Mouse (Mus musculus) heart, postnatal 0 days (tissue): ENCODE data around the gene Zdhhc9. TPM values are rescaled to one million over a fixed set of nuclear protein-coding genes. Genes with fewer than 3 reads are reported as not detected.

Experiments
- ATAC-seq: fragments of 200-750 bp; cut with Nextera tagmentation; 2 replicates; pipeline ENCODE4 v1.8.0; 2017; ENCODE audit warnings: low read depth, moderate number of reproducible peaks, moderate library complexity; ENCODE audit not compliant: insufficient read depth
- DNase-seq: peaks from one replicate; pipeline ENCODE4 v3.0.0-alpha.2; 2016; ENCODE audit warnings: low spot score
- H3K27ac ChIP-seq: fragments of 300-500 bp; sonication (generic); 2 replicates; pipeline ENCODE4 v1.5.1; 2014; ENCODE audit warnings: low read depth, mild to moderate bottlenecking
- H3K27me3 ChIP-seq: fragments of 300-500 bp; sonication (generic); 2 replicates; pipeline ENCODE4 v1.6.1; 2014; ENCODE audit warnings: low read length, mixed read lengths; ENCODE audit not compliant: control insufficient read depth, insufficient read depth
- H3K36me3 ChIP-seq: fragments of 300-500 bp; sonication (generic); replicated peaks from 2 replicates; pipeline ENCODE4 v1.6.1; 2014; ENCODE audit warnings: low read length, mixed read lengths; ENCODE audit not compliant: control insufficient read depth, insufficient read depth
- H3K4me1 ChIP-seq: fragments of 300-500 bp; sonication (generic); 2 replicates; pipeline ENCODE4 v1.6.1; 2014; ENCODE audit warnings: antibody characterized with exemption; ENCODE audit not compliant: control insufficient read depth, insufficient read depth
- H3K4me2 ChIP-seq: fragments of 300-500 bp; sonication (generic); 2 replicates; pipeline ENCODE4 v1.6.1; 2014; ENCODE audit warnings: low read depth, mild to moderate bottlenecking, low read length, moderate library complexity
- H3K4me3 ChIP-seq: fragments of 300-500 bp; sonication (generic); 2 replicates; pipeline ENCODE4 v1.5.1; 2014; ENCODE audit warnings: low read depth, low read length
- H3K9ac ChIP-seq: fragments of 300-500 bp; sonication (generic); replicated peaks from 2 replicates; pipeline ENCODE4 v1.6.1; 2014; ENCODE audit warnings: low read depth, low read length, mixed read lengths
- H3K9me3 ChIP-seq: fragments of 300-500 bp; sonication (generic); replicated peaks from 2 replicates; pipeline ENCODE4 v1.6.1; 2016; ENCODE audit warnings: low read length; ENCODE audit not compliant: control insufficient read depth
- CTCF ChIP-seq: IDR thresholded peaks from 2 replicates; pipeline ENCODE4 v1.5.1; 2016; ENCODE audit warnings: antibody characterized with exemption, control low read depth, low read depth
- EP300 ChIP-seq: IDR thresholded peaks from 2 replicates; pipeline ENCODE4 v1.6.1; 2016; ENCODE audit warnings: antibody characterized with exemption, low read depth
- WGBS: fragments of 180-500 bp; shearing (Covaris S2); extraction: QIAGEN DNeasy Blood & Tissue Kit; methylation state at CpG from one replicate; pipeline ENCODE4 v1.1.7; 2014; 5-methylcytosine and 5-hydroxymethylcytosine counted together
- polyA plus RNA-seq: library from polyadenylated mRNA; unstranded; fragments of >200 nt; fragmentation: Nextera tagmentation; extraction: Ambion mirVana; gene quantifications from 2 replicates; pipeline ENCODE4 v1.2.1, GENCODE M21; 2015
- total RNA-seq: library from RNA; depleted of rRNA; stranded (reverse); fragments of >200 nt; gene quantifications from 2 replicates; pipeline ENCODE4 v1.2.3, GENCODE M21; 2014; ENCODE audit warnings: low replicate concordance

Zdhhc9 gene
- total and polyA plus RNA-seq, 2 experiments from 2014 or later: 2.7 to 14.6 TPM

GRCm38 (mm10) chrX:48170368-48170767 is 38.3 kb downstream of the Zdhhc9 start:
- H3K4me1 ChIP-seq: no peaks in the 10 kb centered on the region
- 67% methylated on average over 1 of the region's 1 CpGs for WGBS
- DNase-seq (no peak), ATAC-seq (no peak)
- no peak overlapping the region for H3K27ac ChIP-seq
- H3K27me3 ChIP-seq: no peaks in the 10 kb centered on the region
- no peaks in the 10 kb centered on the region for H3K36me3 ChIP-seq
- H3K9ac ChIP-seq: no peak overlapping the region
- H3K4me2 ChIP-seq: no peak overlapping the region
- H3K4me3 ChIP-seq: no peak overlapping the region
- TF ChIP-seq CTCF (no peak), EP300 (no peak)
- H3K9me3 ChIP-seq: no peaks in the 10 kb centered on the region

DNA sequence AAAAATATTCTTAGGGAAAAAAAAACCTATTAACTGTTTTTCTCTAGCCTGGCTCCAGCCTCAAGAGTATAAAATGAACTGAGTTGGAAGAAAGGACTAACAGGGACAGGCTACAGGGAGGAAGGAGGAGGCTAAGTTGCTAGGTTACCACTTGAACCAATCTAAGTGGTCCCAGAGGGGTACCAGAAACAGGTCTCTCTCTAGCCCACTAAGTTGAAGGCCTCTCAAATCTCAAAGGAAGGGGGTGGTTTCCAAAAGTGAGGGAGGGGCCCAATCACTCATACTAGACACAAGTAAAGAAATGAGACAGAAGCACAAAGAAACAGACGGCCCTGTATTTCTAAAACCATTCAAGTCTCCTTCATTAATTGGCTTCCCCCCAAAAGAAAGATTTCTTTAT is 38.8 kb downstream of the Zdhhc9 start:
- H3K9ac ChIP-seq: no peak overlapping the region
- DNase-seq (no peak), ATAC-seq (no peak)
- H3K27me3 ChIP-seq: no peaks in the 10 kb centered on the region
- 67% methylated on average over 1 of the region's 1 CpGs for WGBS
- TF ChIP-seq CTCF: no peak
- no peak for TF ChIP-seq EP300
- H3K4me3 ChIP-seq: no peak overlapping the region
- H3K4me1 ChIP-seq: no peaks in the 10 kb centered on the region
- H3K9me3 ChIP-seq: no peaks in the 10 kb centered on the region
- no peaks in the 10 kb centered on the region for H3K36me3 ChIP-seq
- H3K4me2 ChIP-seq: no peak overlapping the region
- no peak overlapping the region for H3K27ac ChIP-seq

- 85% methylated on average over 11 of the region's 11 CpGs for WGBS
- Histone ChIP-seq H3K4me1 (no peaks in the 10 kb centered on the region), H3K4me3 (no peak overlapping the region), H3K27me3 (no peaks in the 10 kb centered on the region), H3K4me2 (no peak overlapping the region), H3K9me3 (no peaks in the 10 kb centered on the region), H3K27ac (no peak overlapping the region), H3K36me3 (no peaks in the 10 kb centered on the region), H3K9ac (no peak overlapping the region)
- DNase-seq (no peak), ATAC-seq (no peak)
- TF ChIP-seq CTCF (no peak), EP300 (no peak)
Measured at GRCm38 (mm10) chrX:48158229-48158919, 50.3 kb downstream of the Zdhhc9 start.

GRCm38 (mm10) chrX:48157396-48157795 is 51.3 kb downstream of the Zdhhc9 start:
- Histone ChIP-seq H3K9me3 (no peaks in the 10 kb centered on the region), H3K9ac (no peak overlapping the region), H3K4me1 (no peaks in the 10 kb centered on the region), H3K27ac (no peak overlapping the region), H3K4me3 (no peak overlapping the region), H3K27me3 (no peaks in the 10 kb centered on the region), H3K4me2 (no peak overlapping the region), H3K36me3 (no peaks in the 10 kb centered on the region)
- WGBS: 72% methylated on average over 8 of the region's 8 CpGs
- ATAC-seq: no peak
- DNase-seq: no peak
- TF ChIP-seq EP300 (no peak), CTCF (no peak)

- H3K4me3 ChIP-seq: no peak overlapping the region
- no peak for ATAC-seq
- WGBS: 70% methylated on average over 6 of the region's 6 CpGs
- no peaks in the 10 kb centered on the region for H3K9me3 ChIP-seq
- no peak for DNase-seq
- no peaks in the 10 kb centered on the region for H3K4me1 ChIP-seq
- H3K36me3 ChIP-seq: no peaks in the 10 kb centered on the region
- no peak overlapping the region for H3K4me2 ChIP-seq
- no peak overlapping the region for H3K27ac ChIP-seq
- TF ChIP-seq EP300 (no peak), CTCF (no peak)
- H3K9ac ChIP-seq: no peak overlapping the region
- no peaks in the 10 kb centered on the region for H3K27me3 ChIP-seq
Measured at GRCm38 (mm10) chrX:48155489-48155888, 53.2 kb downstream of the Zdhhc9 start.

DNA sequence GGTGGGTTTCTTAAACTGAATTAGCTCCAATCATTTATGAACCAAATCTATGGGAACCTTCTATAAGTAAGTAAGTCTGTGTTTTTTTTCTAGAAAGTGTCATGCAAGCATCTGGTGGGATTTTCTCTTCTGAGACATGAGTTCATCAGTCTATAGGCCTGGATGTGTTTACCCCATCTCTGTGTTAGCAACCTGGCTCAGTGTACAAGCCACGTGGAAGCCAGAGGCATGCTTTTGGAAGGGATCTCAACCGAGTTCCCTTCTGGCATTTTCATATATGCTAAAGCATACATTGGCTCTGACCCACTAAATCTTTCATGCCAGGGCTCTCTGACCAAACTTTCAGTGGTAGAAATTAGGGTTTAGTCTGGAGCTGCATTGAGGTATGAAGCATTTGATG is 54.7 kb downstream of the Zdhhc9 start:
- Histone ChIP-seq H3K27me3 (no peaks in the 10 kb centered on the region), H3K9me3 (no peaks in the 10 kb centered on the region), H3K4me3 (no peak overlapping the region), H3K27ac (no peak overlapping the region), H3K4me1 (no peaks in the 10 kb centered on the region), H3K36me3 (no peaks in the 10 kb centered on the region), H3K9ac (no peak overlapping the region), H3K4me2 (no peak overlapping the region)
- TF ChIP-seq EP300 (no peak), CTCF (no peak)
- no peak for ATAC-seq
- no peak for DNase-seq
- 60% methylated on average over 2 of the region's 2 CpGs for WGBS
